Comparison of ENCODE assay signal across 8 mouse cellular contexts in the genomic region with DNA sequence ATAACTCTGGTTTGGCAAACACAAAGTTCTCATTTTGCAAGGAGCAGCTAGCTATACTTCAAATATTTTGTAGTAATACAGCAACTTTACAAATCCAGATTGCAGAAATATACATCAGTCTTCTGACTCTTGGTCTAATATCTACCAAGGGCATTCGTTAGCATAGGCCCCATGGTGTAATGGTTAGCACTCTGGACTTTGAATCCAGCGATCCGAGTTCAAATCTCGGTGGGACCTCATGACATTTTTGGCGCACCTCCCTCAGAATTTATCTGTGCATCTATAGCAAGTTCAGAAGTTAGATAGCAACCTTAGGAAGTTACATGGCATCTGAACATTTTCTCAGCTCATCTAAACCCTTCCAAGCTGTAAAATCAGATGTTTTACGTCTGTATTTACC. TPM values are rescaled to one million over a fixed set of nuclear protein-coding genes. Genes with fewer than 3 reads are reported as not detected.
DNase-seq lines count a peak whose midpoint lies in the region; ATAC-seq lines count a peak whose summit lies in the region.

No protein-coding gene starts in this region.

- H3K9ac ChIP-seq in hindbrain, embryonic 16.5 days (ENCODE audit: low read depth, low read length) = no peak overlapping the region

- H3K36me3 ChIP-seq in hindbrain, embryonic 16.5 days (ENCODE audit: control insufficient read depth, insufficient read depth, low read length) = no peaks in the 10 kb centered on the region

- no peak overlapping the region for H3K27ac ChIP-seq in hindbrain, embryonic 16.5 days (ENCODE audit: low read depth, low read length)

- peak overlapping the region; percentile 45 for H3K4me3 ChIP-seq in hindbrain, embryonic 16.5 days (ENCODE audit: low read length)

- H3K4me1 ChIP-seq in hindbrain, embryonic 16.5 days (ENCODE audit: control insufficient read depth, insufficient read depth, low read depth, low read length) = peaks cover 2% of the 10 kb centered on the region; the same call in 1 of the 2 replicates

- H3K27me3 ChIP-seq in hindbrain, embryonic 16.5 days (replicated peaks; ENCODE audit: control insufficient read depth, insufficient read depth, low read length) = no peaks in the 10 kb centered on the region

- H3K9me3 ChIP-seq in hindbrain, embryonic 16.5 days (ENCODE audit: control insufficient read depth, low read length) = no peaks in the 10 kb centered on the region

- ATAC-seq in hindbrain, embryonic 16.5 days = 0 out of 2 replicates have a peak, but pooled peaks have one; percentile 31

- WGBS in hindbrain, embryonic 16.5 days = 0% methylated on average over 6 of the region's 6 CpGs

- peak; percentile 72 for DNase-seq in Muller cell, postnatal 12 days (ENCODE audit: inconsistent ontology term)
- DNase-seq in cerebellum, postnatal 14 days = peak; percentile 87 to 88
- peak; percentile 91 to 92 for DNase-seq in frontal cortex, postnatal 36 days (ENCODE audit: low spot score in 2 of 2)
- peak; percentile 71 for DNase-seq in left cerebral cortex, adult 11 months (ENCODE audit: low spot score)
- peak; percentile 86 for DNase-seq in lung, postnatal 25 days (ENCODE audit: low spot score)
- DNase-seq in retina, postnatal 7 days (ENCODE audit: low read depth, low spot score) = peak; percentile 74
- peak; percentile 65 for DNase-seq in urinary bladder, postnatal 25 days (ENCODE audit: low spot score)

- peak overlapping the region; percentile 78 for H3K4me2 ChIP-seq in hindbrain, embryonic 16.5 days (ENCODE audit: low read length)

RNA-seq across cellular contexts. Expression of a gene that starts 12.0 kb away (rescaled TPM):
- 2.6 and 2.7 TPM in 2 replicates for polyA plus RNA-seq in hindbrain, embryonic 16.5 days (2015; fragmentation: Nextera tagmentation; extraction: Ambion mirVana)

RNA-seq across cellular contexts. Expression of a gene that starts 14.8 kb away (rescaled TPM):
- polyA plus RNA-seq in hindbrain, embryonic 16.5 days (2015; fragmentation: Nextera tagmentation; extraction: Ambion mirVana) = not detected in 2 replicates

RNA-seq across cellular contexts. Expression of a gene that starts 16.3 kb away (rescaled TPM):
- 0.66 TPM in 1 of 2 replicates, not detected in the other for polyA plus RNA-seq in hindbrain, embryonic 16.5 days (2015; fragmentation: Nextera tagmentation; extraction: Ambion mirVana)

RNA-seq across cellular contexts. Expression of a gene that starts 24.3 kb away (rescaled TPM):
- 0.16 and 0.29 TPM in 2 replicates for polyA plus RNA-seq in hindbrain, embryonic 16.5 days (2015; fragmentation: Nextera tagmentation; extraction: Ambion mirVana)

RNA-seq across cellular contexts. Expression of a gene that starts 25.0 kb away (rescaled TPM):
- not detected in 2 replicates for polyA plus RNA-seq in hindbrain, embryonic 16.5 days (2015; fragmentation: Nextera tagmentation; extraction: Ambion mirVana)
